ENCODE assay signal across 25 mouse cellular contexts in the genomic region with DNA sequence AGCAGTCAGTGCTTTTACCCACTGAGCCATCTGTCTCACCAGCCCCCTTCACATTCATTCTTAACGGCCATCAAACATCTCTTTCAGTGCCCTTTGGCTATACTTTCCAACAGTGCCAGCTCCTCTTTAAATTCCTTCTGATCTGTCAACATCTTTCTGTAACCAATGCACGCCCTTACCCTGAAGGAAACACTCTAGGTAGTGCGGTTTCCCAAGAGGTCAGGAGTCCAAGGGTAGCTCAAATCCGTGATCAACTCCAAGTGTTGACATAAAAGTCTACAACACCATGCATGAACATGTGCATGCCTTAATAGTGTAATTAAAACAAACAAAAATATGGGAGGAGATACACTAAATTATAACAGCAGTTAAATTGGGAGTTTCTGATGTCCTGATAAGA. TPM values are rescaled to one million over a fixed set of nuclear protein-coding genes. Genes with fewer than 3 reads are reported as not detected.
DNase-seq lines count a peak whose midpoint lies in the region; ATAC-seq and TF ChIP-seq lines count a peak whose summit lies in the region.
"Had no signal": no experiment of that assay in that cellular context is flagged by ENCODE, and none has a peak within 500 bp of the region (broad histone marks: within the 10 kb centered on the region; RNA-seq: fewer than 3 reads in every experiment).

No protein-coding gene starts in this region.

- peaks cover 65% of the 10 kb centered on the region for H3K4me1 ChIP-seq in heart, embryonic 13.5 days
- H3K4me1 ChIP-seq in liver, adult 2 months (ENCODE audit: control insufficient read depth, insufficient read depth, low read length): peaks cover 1% of the 10 kb centered on the region; the same call in 1 of the 2 replicates
- H3K4me1 ChIP-seq in liver, embryonic 12.5 days: peaks cover 6% of the 10 kb centered on the region; the same call in 1 of the 2 replicates
- H3K4me1 ChIP-seq in intestine, embryonic 15.5 days (replicated peaks): peaks cover 5% of the 10 kb centered on the region; the same call in 1 of the 2 replicates
- H3K4me1 ChIP-seq: forebrain, embryonic 15.5 days; hindbrain, embryonic 12.5 days; neural tube, embryonic 13.5 days had no signal

- no peak for TF ChIP-seq CTCF in liver, adult 2 months (IDR thresholded peaks at IDR 0.05; ENCODE audit: low read depth, low read length)

- TF ChIP-seq POLR2A in liver, adult 2 months (IDR thresholded peaks at IDR 0.05; ENCODE audit: extremely low read depth, insufficient read depth, low read length): no peak

- H3K79me2 ChIP-seq in liver, adult 2 months (ENCODE audit: control insufficient read depth, insufficient read depth, low read length): no peaks in the 10 kb centered on the region

- no peak overlapping the region for H3K4me2 ChIP-seq in heart, embryonic 13.5 days
- no peak overlapping the region for H3K4me2 ChIP-seq in liver, embryonic 12.5 days
- H3K4me2 ChIP-seq in intestine, embryonic 15.5 days (replicated peaks): no peak overlapping the region
- H3K4me2 ChIP-seq: embryonic facial prominence, embryonic 13.5 days; forebrain, embryonic 15.5 days; hindbrain, embryonic 12.5 days; midbrain, embryonic 13.5 days; neural tube, embryonic 13.5 days had no signal

- no peak overlapping the region for H3K9ac ChIP-seq in heart, embryonic 13.5 days
- no peak overlapping the region for H3K9ac ChIP-seq in liver, adult 2 months (ENCODE audit: low read depth, low read length)
- no peak overlapping the region for H3K9ac ChIP-seq in liver, embryonic 12.5 days
- no peak overlapping the region for H3K9ac ChIP-seq in intestine, embryonic 15.5 days
- H3K9ac ChIP-seq: embryonic facial prominence, embryonic 13.5 days; forebrain, embryonic 15.5 days; hindbrain, embryonic 12.5 days; midbrain, embryonic 13.5 days; neural tube, embryonic 13.5 days had no signal

- no peaks in the 10 kb centered on the region for H3K27me3 ChIP-seq in heart, embryonic 13.5 days (replicated peaks)
- H3K27me3 ChIP-seq in liver, adult 2 months (ENCODE audit: control insufficient read depth, insufficient read depth, low read length): no peaks in the 10 kb centered on the region
- no peaks in the 10 kb centered on the region for H3K27me3 ChIP-seq in liver, embryonic 12.5 days (replicated peaks)
- no peaks in the 10 kb centered on the region for H3K27me3 ChIP-seq in intestine, embryonic 15.5 days (replicated peaks)
- H3K27me3 ChIP-seq: embryonic facial prominence, embryonic 13.5 days; forebrain, embryonic 15.5 days; hindbrain, embryonic 12.5 days; midbrain, embryonic 13.5 days; neural tube, embryonic 13.5 days; Patski had no signal

- no peak overlapping the region for H3K4me3 ChIP-seq in heart, embryonic 13.5 days
- no peak overlapping the region for H3K4me3 ChIP-seq in liver, adult 2 months (ENCODE audit: insufficient read depth, low read depth, low read length)
- H3K4me3 ChIP-seq in liver, embryonic 12.5 days: no peak overlapping the region
- no peak overlapping the region for H3K4me3 ChIP-seq in intestine, embryonic 15.5 days (replicated peaks)
- H3K4me3 ChIP-seq: embryonic facial prominence, embryonic 13.5 days; forebrain, embryonic 10.5 days; forebrain, embryonic 15.5 days; hindbrain, embryonic 12.5 days; midbrain, embryonic 13.5 days; neural tube, embryonic 13.5 days had no signal

- no peaks in the 10 kb centered on the region for H3K9me3 ChIP-seq in heart, embryonic 13.5 days
- no peaks in the 10 kb centered on the region for H3K9me3 ChIP-seq in liver, embryonic 12.5 days (replicated peaks)
- H3K9me3 ChIP-seq in intestine, embryonic 15.5 days: no peaks in the 10 kb centered on the region
- H3K9me3 ChIP-seq: embryonic facial prominence, embryonic 13.5 days; forebrain, embryonic 10.5 days; forebrain, embryonic 15.5 days; hindbrain, embryonic 12.5 days; midbrain, embryonic 13.5 days; neural tube, embryonic 13.5 days had no signal

- no peaks in the 10 kb centered on the region for H3K36me3 ChIP-seq in heart, embryonic 13.5 days
- H3K36me3 ChIP-seq in liver, adult 2 months (ENCODE audit: control insufficient read depth, insufficient read depth, low read length): no peaks in the 10 kb centered on the region
- H3K36me3 ChIP-seq in liver, embryonic 12.5 days: no peaks in the 10 kb centered on the region
- H3K36me3 ChIP-seq in intestine, embryonic 15.5 days: no peaks in the 10 kb centered on the region
- H3K36me3 ChIP-seq: embryonic facial prominence, embryonic 13.5 days; forebrain, embryonic 15.5 days; hindbrain, embryonic 12.5 days; midbrain, embryonic 13.5 days; neural tube, embryonic 13.5 days had no signal

- ATAC-seq in heart, embryonic 13.5 days (ENCODE audit: extremely low read depth, insufficient number of reproducible peaks, low FRiP score, low TSS enrichment): no peak
- ATAC-seq in liver, embryonic 12.5 days: no peak
- ATAC-seq in intestine, embryonic 15.5 days: peak; percentile 63
- ATAC-seq in frontal cortex, adult (ENCODE audit: low TSS enrichment): no peak
- ATAC-seq: forebrain, embryonic 15.5 days; hindbrain, postnatal 0 days; midbrain, embryonic 13.5 days; Patski had no signal

- no peak for DNase-seq in heart, adult 18-20 months
- DNase-seq in liver, adult 2 months (ENCODE audit: extremely low read depth, low read depth, low spot score): peak; percentile 59
- DNase-seq in large intestine, adult 2 months (ENCODE audit: low read depth, low spot score): peak; percentile 42
- DNase-seq in adrenal gland, adult (ENCODE audit: inconsistent age in 2 of 2, low spot score in 1 of 2): no peak
- DNase-seq: adrenal gland, postnatal 36 days; cerebellum, adult 18-20 months; cerebellum, postnatal 10 days; gastrocnemius, postnatal 14 days; heart, postnatal 36 days; kidney, adult 11 months; kidney, postnatal 14 days; liver; right cerebral cortex, postnatal 4 days had no signal

- 37% methylated on average over 4 of the region's 4 CpGs for WGBS in heart, embryonic 13.5 days
- 32% methylated on average over 4 of the region's 4 CpGs for WGBS in liver, adult 2 months
- WGBS in liver, embryonic 12.5 days (ENCODE audit: insufficient replicate concordance): 69% methylated on average over 4 of the region's 4 CpGs
- WGBS in intestine, embryonic 15.5 days: 68% methylated on average over 4 of the region's 4 CpGs
- WGBS in large intestine, adult 2 months: 28% methylated on average over 4 of the region's 4 CpGs

- peak overlapping the region; percentile 75 for H3K27ac ChIP-seq in heart, embryonic 13.5 days (replicated peaks)
- no peak overlapping the region for H3K27ac ChIP-seq in liver, adult 2 months (replicated peaks; ENCODE audit: insufficient read depth, low read depth, low read length)
- no peak overlapping the region for H3K27ac ChIP-seq in liver, embryonic 12.5 days
- H3K27ac ChIP-seq in intestine, embryonic 15.5 days: no peak overlapping the region
- H3K27ac ChIP-seq: embryonic facial prominence, embryonic 13.5 days; forebrain, embryonic 10.5 days; forebrain, embryonic 15.5 days; hindbrain, embryonic 12.5 days; hindbrain, postnatal 0 days; midbrain, embryonic 13.5 days; neural tube, embryonic 13.5 days had no signal

RNA-seq across cellular contexts. Expression of gene Igf2bp2, which starts 53.9 kb away (rescaled TPM):
- polyA plus RNA-seq in heart, embryonic 13.5 days (2015; fragmentation: Nextera tagmentation; extraction: Ambion mirVana): 51.4 and 53.2 TPM in 2 replicates
- total RNA-seq in heart, adult 18-20 months (2021): 1 to 10 TPM; 4.1 to 6.1 TPM
- total RNA-seq in liver, adult 2 months (2014; rRNA removed): 0.27 and 0.37 TPM in 2 replicates
- polyA plus RNA-seq in liver, adult 2 months (2012; rRNA removed): 0.22 and 0.81 TPM in 2 replicates
- 29.2 and 30.5 TPM in 2 replicates for polyA plus RNA-seq in liver, embryonic 12.5 days (2016; fragmentation: Nextera tagmentation; extraction: Ambion mirVana)
- 107 and 116 TPM in 2 replicates for polyA plus RNA-seq in intestine, embryonic 15.5 days (2015; fragmentation: Nextera tagmentation; extraction: Ambion mirVana)
- polyA plus RNA-seq in large intestine, adult 2 months (2012; rRNA removed): 9.7 and 11.5 TPM in 2 replicates

Comparison
In these comparisons a context has a peak if more than half of its experiments do, and no peak if none do; other contexts are left out.
1. DNase-seq: peak in liver, adult 2 months (single experiment) and large intestine, adult 2 months (single experiment); none in heart, adult 18-20 months (0 of 2) and adrenal gland, adult (0 of 2).